ENCODE assay signal across 18 mouse cellular contexts in the genomic region with DNA sequence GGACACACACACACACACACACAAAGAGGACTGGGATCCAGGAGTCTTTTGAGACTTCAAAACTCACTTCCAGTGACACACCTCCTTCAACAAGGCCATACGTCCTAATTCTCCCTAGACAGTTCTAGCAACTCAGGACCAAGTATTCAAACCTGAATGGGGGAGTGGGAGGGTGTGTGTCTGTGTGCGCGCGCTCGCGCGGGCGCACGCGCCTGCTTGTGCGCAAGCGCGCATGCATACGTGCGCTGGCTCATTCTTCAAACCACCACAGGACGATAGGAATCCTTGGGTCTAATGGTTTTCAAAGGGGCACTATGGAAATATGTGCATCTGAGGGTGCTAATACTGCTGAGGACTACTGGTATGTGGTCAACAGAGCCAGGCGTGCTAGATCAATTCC. TPM values are rescaled to one million over a fixed set of nuclear protein-coding genes. Genes with fewer than 3 reads are reported as not detected.
DNase-seq lines count a peak whose midpoint lies in the region; ATAC-seq lines count a peak whose summit lies in the region.
"Had no signal": no experiment of that assay in that cellular context is flagged by ENCODE, and none has a peak within 500 bp of the region (broad histone marks: within the 10 kb centered on the region; RNA-seq: fewer than 3 reads in every experiment).

No protein-coding gene starts in this region.

- WGBS in forebrain, embryonic 10.5 days: 74% methylated on average over 17 of the region's 17 CpGs
- 79% methylated on average over 17 of the region's 17 CpGs for WGBS in forebrain, embryonic 16.5 days
- WGBS in midbrain, embryonic 12.5 days: 70% methylated on average over 17 of the region's 17 CpGs
- 75% methylated on average over 17 of the region's 17 CpGs for WGBS in midbrain, embryonic 11.5 days
- 81% methylated on average over 17 of the region's 17 CpGs for WGBS in hindbrain, embryonic 16.5 days

- DNase-seq in forebrain, embryonic 10.5 days (ENCODE audit: extremely low spot score, low spot score): no peak
- DNase-seq in midbrain, embryonic 11.5 days (ENCODE audit: low spot score, missing footprints): no peak
- no peak for DNase-seq in adrenal gland, postnatal 25 days
- DNase-seq: adrenal gland, postnatal 14 days; cerebellum, adult 8-10 months; forebrain, postnatal 0 days; gastrocnemius, adult 2 months; kidney, adult 2 months; kidney, postnatal 14 days; right cerebral cortex, postnatal 4 days; thymus, postnatal 25 days had no signal

- peak overlapping the region; percentile 99; the same call in 1 of the 2 replicates for H3K27ac ChIP-seq in forebrain, embryonic 10.5 days
- H3K27ac ChIP-seq in forebrain, embryonic 16.5 days (ENCODE audit: low read length): no peak overlapping the region
- H3K27ac ChIP-seq in midbrain, embryonic 12.5 days (replicated peaks): no peak overlapping the region
- no peak overlapping the region for H3K27ac ChIP-seq in midbrain, embryonic 11.5 days (ENCODE audit: low read depth, low read length)
- H3K27ac ChIP-seq in hindbrain, embryonic 16.5 days (ENCODE audit: low read depth, low read length): peak overlapping the region; percentile 51; the same call in 1 of the 2 replicates

- no peak overlapping the region for H3K9ac ChIP-seq in forebrain, embryonic 16.5 days (replicated peaks; ENCODE audit: low read depth, low read length)
- no peak overlapping the region for H3K9ac ChIP-seq in midbrain, embryonic 12.5 days (replicated peaks)
- no peak overlapping the region for H3K9ac ChIP-seq in midbrain, embryonic 11.5 days (ENCODE audit: low read length)
- H3K9ac ChIP-seq in hindbrain, embryonic 16.5 days (ENCODE audit: low read depth, low read length): no peak overlapping the region

- H3K4me1 ChIP-seq in forebrain, embryonic 10.5 days: peaks cover 22% of the 10 kb centered on the region
- peaks cover 10% of the 10 kb centered on the region for H3K4me1 ChIP-seq in forebrain, embryonic 16.5 days (replicated peaks; ENCODE audit: control insufficient read depth, insufficient read depth, low read length)
- peaks cover 11% of the 10 kb centered on the region for H3K4me1 ChIP-seq in midbrain, embryonic 12.5 days
- H3K4me1 ChIP-seq in midbrain, embryonic 11.5 days (ENCODE audit: control insufficient read depth, insufficient read depth, low read length): peaks cover 8% of the 10 kb centered on the region
- peaks cover 8% of the 10 kb centered on the region for H3K4me1 ChIP-seq in hindbrain, embryonic 16.5 days (ENCODE audit: control insufficient read depth, insufficient read depth, low read depth, low read length)

- H3K36me3 ChIP-seq in forebrain, embryonic 10.5 days (replicated peaks): peaks cover 12% of the 10 kb centered on the region
- no peaks in the 10 kb centered on the region for H3K36me3 ChIP-seq in forebrain, embryonic 16.5 days (ENCODE audit: control insufficient read depth, insufficient read depth)
- H3K36me3 ChIP-seq in midbrain, embryonic 12.5 days: peaks cover under 1% of the 10 kb centered on the region; the same call in 1 of the 2 replicates
- H3K36me3 ChIP-seq in midbrain, embryonic 11.5 days (ENCODE audit: control insufficient read depth, insufficient read depth, low read length): no peaks in the 10 kb centered on the region
- no peaks in the 10 kb centered on the region for H3K36me3 ChIP-seq in hindbrain, embryonic 16.5 days (ENCODE audit: control insufficient read depth, insufficient read depth, low read length)
- H3K36me3 ChIP-seq: lung, embryonic 15.5 days had no signal

- no peaks in the 10 kb centered on the region for H3K9me3 ChIP-seq in forebrain, embryonic 10.5 days
- no peaks in the 10 kb centered on the region for H3K9me3 ChIP-seq in forebrain, embryonic 16.5 days (ENCODE audit: control insufficient read depth, low read length)
- no peaks in the 10 kb centered on the region for H3K9me3 ChIP-seq in midbrain, embryonic 12.5 days
- no peaks in the 10 kb centered on the region for H3K9me3 ChIP-seq in midbrain, embryonic 11.5 days (ENCODE audit: control insufficient read depth, low read length)
- no peaks in the 10 kb centered on the region for H3K9me3 ChIP-seq in hindbrain, embryonic 16.5 days (ENCODE audit: control insufficient read depth, low read length)
- H3K9me3 ChIP-seq: liver, embryonic 12.5 days; lung, embryonic 15.5 days had no signal

- peaks cover 33% of the 10 kb centered on the region for H3K27me3 ChIP-seq in forebrain, embryonic 10.5 days (ENCODE audit: poor library complexity, severe bottlenecking)
- no peaks in the 10 kb centered on the region for H3K27me3 ChIP-seq in forebrain, embryonic 16.5 days (replicated peaks; ENCODE audit: control insufficient read depth, insufficient read depth, low read length)
- H3K27me3 ChIP-seq in midbrain, embryonic 12.5 days: peaks cover 9% of the 10 kb centered on the region; the same call in 1 of the 2 replicates
- H3K27me3 ChIP-seq in midbrain, embryonic 11.5 days (ENCODE audit: control insufficient read depth, insufficient read depth, low read length): no peaks in the 10 kb centered on the region; the same call in 1 of the 2 replicates
- peaks cover 2% of the 10 kb centered on the region; the same call in 1 of the 2 replicates for H3K27me3 ChIP-seq in hindbrain, embryonic 16.5 days (replicated peaks; ENCODE audit: control insufficient read depth, insufficient read depth, low read length)

- H3K4me3 ChIP-seq in forebrain, embryonic 10.5 days: no peak overlapping the region
- no peak overlapping the region for H3K4me3 ChIP-seq in forebrain, embryonic 16.5 days (replicated peaks; ENCODE audit: low read length)
- H3K4me3 ChIP-seq in midbrain, embryonic 12.5 days: no peak overlapping the region
- no peak overlapping the region for H3K4me3 ChIP-seq in midbrain, embryonic 11.5 days (ENCODE audit: low read depth, low read length)
- H3K4me3 ChIP-seq in hindbrain, embryonic 16.5 days (ENCODE audit: low read length): no peak overlapping the region

- ATAC-seq in forebrain, embryonic 16.5 days: no peak
- no peak for ATAC-seq in midbrain, embryonic 12.5 days (ENCODE audit: low FRiP score, low read depth)
- ATAC-seq in midbrain, embryonic 11.5 days (ENCODE audit: low FRiP score): no peak
- no peak for ATAC-seq in hindbrain, embryonic 16.5 days
- ATAC-seq in erythroblast, adult 5-6 weeks (replicated peaks; ENCODE audit: low FRiP score, poor library complexity, severe bottlenecking): no peak
- ATAC-seq: activated CD4-positive, CD25-positive, alpha-beta regulatory T cell, adult 4 months; forebrain, postnatal 0 days; liver, embryonic 12.5 days had no signal

- H3K4me2 ChIP-seq in forebrain, embryonic 16.5 days (ENCODE audit: low read length): no peak overlapping the region
- H3K4me2 ChIP-seq in midbrain, embryonic 12.5 days (replicated peaks): 0 out of 2 replicates have a peak overlapping the region, but pooled peaks have one; percentile 72
- H3K4me2 ChIP-seq in midbrain, embryonic 11.5 days: no peak overlapping the region
- no peak overlapping the region for H3K4me2 ChIP-seq in hindbrain, embryonic 16.5 days (ENCODE audit: low read length)

RNA-seq across cellular contexts. Expression of gene Ddx3x, which starts 1.8 kb away (rescaled TPM):
- polyA plus RNA-seq in forebrain, embryonic 10.5 days (2016; fragmentation: Nextera tagmentation; extraction: Ambion mirVana): 167 and 183 TPM in 2 replicates
- polyA plus RNA-seq in forebrain, embryonic 16.5 days (2015; fragmentation: Nextera tagmentation; extraction: Ambion mirVana): 121 and 133 TPM in 2 replicates
- 175 and 179 TPM in 2 replicates for polyA plus RNA-seq in midbrain, embryonic 12.5 days (2016; fragmentation: Nextera tagmentation; extraction: Ambion mirVana)
- 196 and 219 TPM in 2 replicates for polyA plus RNA-seq in midbrain, embryonic 11.5 days (2014; fragmentation: Nextera tagmentation; extraction: Ambion mirVana)
- polyA plus RNA-seq in hindbrain, embryonic 16.5 days (2015; fragmentation: Nextera tagmentation; extraction: Ambion mirVana): 90.9 and 93.3 TPM in 2 replicates
- 381 and 382 TPM in 2 replicates for total RNA-seq in adrenal gland, postnatal 25 days (2021)
- 61.2 and 65.3 TPM in 2 replicates for total RNA-seq in erythroblast, adult 5-6 weeks (2015; ENCODE audit: low replicate concordance)
- 87.1 and 90.4 TPM in 2 replicates for total RNA-seq in erythroblast, adult 5-6 weeks (2017; ENCODE audit: low replicate concordance)

Comparison
In these comparisons a context has a peak if more than half of its experiments do, and no peak if none do; other contexts are left out.
1. H3K27ac ChIP-seq: peak in forebrain, embryonic 10.5 days (single experiment) and hindbrain, embryonic 16.5 days (single experiment); none in forebrain, embryonic 16.5 days (single experiment), midbrain, embryonic 12.5 days (single experiment) and midbrain, embryonic 11.5 days (single experiment).